ENCODE assay signal across 8 mouse cellular contexts in the genomic region with DNA sequence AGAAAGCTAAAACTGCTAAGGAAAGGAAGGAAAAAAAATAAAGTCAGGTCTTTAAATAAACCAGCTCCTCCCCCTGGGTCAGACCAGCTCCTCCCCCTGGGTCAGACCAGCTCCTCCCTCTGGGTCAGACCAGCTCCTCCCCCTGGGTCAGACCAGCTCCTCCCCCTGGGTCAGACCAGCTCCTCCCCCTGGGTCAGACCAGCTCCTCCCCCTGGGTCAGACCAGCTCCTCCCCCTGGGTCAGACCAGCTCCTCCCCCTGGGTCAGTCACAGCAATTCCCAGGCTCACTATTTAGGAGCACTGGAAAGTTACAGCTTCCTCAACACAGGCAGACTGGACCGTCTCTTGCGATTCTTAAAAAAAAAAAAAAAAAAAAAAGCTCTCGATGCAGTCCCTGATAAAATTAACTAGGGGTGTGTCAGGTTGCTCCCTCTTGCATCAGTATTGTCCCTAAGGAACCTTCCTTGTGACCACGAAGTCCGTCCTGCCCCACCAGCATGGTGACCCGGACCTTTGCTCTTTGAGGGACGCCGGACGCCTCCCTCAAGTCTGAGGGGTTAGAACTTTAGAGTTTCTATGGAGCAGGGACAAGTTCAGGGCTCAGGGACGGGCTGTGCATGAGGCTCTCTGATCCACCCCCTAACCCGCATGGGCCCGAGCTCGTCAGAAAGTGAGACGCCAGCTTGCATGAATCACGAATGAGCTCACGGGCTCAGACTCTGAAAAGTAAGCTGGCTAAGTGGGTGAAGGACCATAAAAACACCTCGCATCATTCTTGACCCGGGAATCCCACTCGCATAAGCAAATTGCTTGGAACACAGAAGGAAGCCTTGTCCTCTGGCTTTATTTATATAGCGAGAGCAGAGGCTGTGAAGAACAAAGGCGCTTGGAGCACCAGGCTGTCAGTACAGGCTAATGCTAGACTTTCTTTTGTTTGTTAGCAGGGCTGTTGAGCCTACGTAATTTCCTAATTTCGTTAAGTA. TPM values are rescaled to one million over a fixed set of nuclear protein-coding genes. Genes with fewer than 3 reads are reported as not detected.
DNase-seq lines count a peak whose midpoint lies in the region; ATAC-seq and TF ChIP-seq lines count a peak whose summit lies in the region.

No protein-coding gene starts in this region.

- no peaks in the 10 kb centered on the region for H3K27me3 ChIP-seq in kidney, adult 2 months (replicated peaks; ENCODE audit: control insufficient read depth, insufficient read depth, low read length)
- no peaks in the 10 kb centered on the region for H3K27me3 ChIP-seq in lung, embryonic 14.5 days (ENCODE audit: insufficient read depth, low read length)

- H3K4me3 ChIP-seq in kidney, adult 2 months (ENCODE audit: insufficient read depth, low read depth, low read length), result peak overlapping the region; percentile 18; the same call in 1 of the 2 replicates
- peak overlapping the region; percentile 15; the same call in 1 of the 2 replicates for H3K4me3 ChIP-seq in lung, embryonic 14.5 days (ENCODE audit: low read depth, low read length)

- peak overlapping the region; percentile 58 for H3K4me2 ChIP-seq in lung, embryonic 14.5 days

- peaks cover 16% of the 10 kb centered on the region for H3K4me1 ChIP-seq in kidney, adult 2 months (ENCODE audit: control insufficient read depth, insufficient read depth, low read length)
- peaks cover 16% of the 10 kb centered on the region for H3K4me1 ChIP-seq in lung, embryonic 14.5 days (ENCODE audit: insufficient read depth)

- no peak for TF ChIP-seq POLR2A in kidney, adult 2 months (IDR thresholded peaks at IDR 0.05; ENCODE audit: low read depth, low read length)

- peak; percentile 53 for ATAC-seq in lung, embryonic 14.5 days (ENCODE audit: insufficient read depth)

- peak; percentile 19 for DNase-seq in layer of hippocampus, adult 9-11 months
- no peak for DNase-seq in layer of hippocampus, postnatal 14 days (ENCODE audit: low spot score in 2 of 2)
- DNase-seq in embryo, embryonic 10.5 days (ENCODE audit: low spot score), result peak; percentile 76
- DNase-seq in heart, adult 8-10 months (ENCODE audit: low spot score), result peak; percentile 69
- peak; percentile 87 for DNase-seq in kidney, adult 2 months
- peak; percentile 71 for DNase-seq in lung, embryonic 14.5 days
- peak; percentile 74 for DNase-seq in retina, postnatal 1 day
- DNase-seq in cerebellum, adult 18-20 months, result no peak

- 20% methylated on average over 23 of the region's 23 CpGs for WGBS in kidney, adult 2 months
- WGBS in lung, embryonic 14.5 days, result 12% methylated on average over 23 of the region's 23 CpGs

- H3K36me3 ChIP-seq in kidney, adult 2 months (ENCODE audit: control insufficient read depth, insufficient read depth, low read length), result no peaks in the 10 kb centered on the region
- no peaks in the 10 kb centered on the region for H3K36me3 ChIP-seq in lung, embryonic 14.5 days (ENCODE audit: insufficient read depth)

- H3K9me3 ChIP-seq in lung, embryonic 14.5 days (ENCODE audit: low read depth, low read length), result no peaks in the 10 kb centered on the region

- no peak for TF ChIP-seq CTCF in kidney, adult 2 months (conservative IDR thresholded peaks at IDR 0.05; ENCODE audit: insufficient read depth, insufficient read length, low read depth, low read length)
- TF ChIP-seq CTCF in lung, embryonic 14.5 days (IDR thresholded peaks at IDR 0.05; ENCODE audit: low read depth), result no peak

- peak overlapping the region; percentile 25 for H3K9ac ChIP-seq in lung, embryonic 14.5 days

- H3K27ac ChIP-seq in kidney, adult 2 months (ENCODE audit: insufficient read depth, low read depth, low read length), result peak overlapping the region; percentile 46
- peak overlapping the region; percentile 82 for H3K27ac ChIP-seq in lung, embryonic 14.5 days (ENCODE audit: low read depth)

RNA-seq across cellular contexts. Expression of gene Mrps23, which starts 31.3 kb away (rescaled TPM):
- 10 to 100 TPM; 58.2 to 61.3 TPM for total RNA-seq in layer of hippocampus, postnatal 14 days (2021)
- 100 to 1,000 TPM; 301 to 345 (median 322) TPM for total RNA-seq in heart, adult 8-10 months (2022)
- 53.0 and 61.6 TPM in 2 replicates for polyA plus RNA-seq in kidney, adult 2 months (2012; rRNA removed)
- 55.1 and 57.6 TPM in 2 replicates for polyA plus RNA-seq in lung, embryonic 14.5 days (2014; fragmentation: Nextera tagmentation; extraction: Ambion mirVana)

RNA-seq across cellular contexts. Expression of gene Ccdc182, which starts 58.3 kb away (rescaled TPM):
- not detected for total RNA-seq in layer of hippocampus, postnatal 14 days (2021)
- not detected for total RNA-seq in heart, adult 8-10 months (2022)
- polyA plus RNA-seq in kidney, adult 2 months (2012; rRNA removed), result 0.34 and 0.61 TPM in 2 replicates
- polyA plus RNA-seq in lung, embryonic 14.5 days (2014; fragmentation: Nextera tagmentation; extraction: Ambion mirVana), result not detected in 2 replicates

Comparison
In these comparisons a context has a peak if more than half of its experiments do, and no peak if none do; other contexts are left out.
1. DNase-seq: peak in layer of hippocampus, adult 9-11 months (single experiment), embryo, embryonic 10.5 days (single experiment), heart, adult 8-10 months (single experiment), kidney, adult 2 months (single experiment), lung, embryonic 14.5 days (single experiment) and retina, postnatal 1 day (single experiment); none in layer of hippocampus, postnatal 14 days (0 of 2) and cerebellum, adult 18-20 months (0 of 2).
2. RNA of gene Mrps23, which starts 31.3 kb away (total RNA-seq): 301 to 345 TPM in heart, adult 8-10 months; 58.2 to 61.3 TPM in layer of hippocampus, postnatal 14 days; every median in the first group is over 4 times any median in the second.